Mouse (Mus musculus) kidney, adult 2 months (tissue): ENCODE data around the gene Naglu.

ENCODE experiments used
- CTCF ChIP-seq: fragments of 200-500 bp; conservative IDR thresholded peaks from 2 replicates; pipeline ENCODE4 v1.5.1; 2011; ENCODE audit warnings: low read depth, mild to moderate bottlenecking, control low read depth, low read length, moderate library complexity, mixed read lengths; ENCODE audit not compliant: insufficient read depth, insufficient read length
- POLR2A ChIP-seq: fragments of 200-500 bp; IDR thresholded peaks from one replicate; pipeline ENCODE4 v1.6.1; 2011; ENCODE audit warnings: low read depth, low read length, control low read depth

- no peak for TF ChIP-seq CTCF
- no peak for TF ChIP-seq POLR2A
Observed at GRCm38 (mm10) chr11:101089931-101090330, 20.1 kb downstream of the Naglu start.
